In the genomic region with DNA sequence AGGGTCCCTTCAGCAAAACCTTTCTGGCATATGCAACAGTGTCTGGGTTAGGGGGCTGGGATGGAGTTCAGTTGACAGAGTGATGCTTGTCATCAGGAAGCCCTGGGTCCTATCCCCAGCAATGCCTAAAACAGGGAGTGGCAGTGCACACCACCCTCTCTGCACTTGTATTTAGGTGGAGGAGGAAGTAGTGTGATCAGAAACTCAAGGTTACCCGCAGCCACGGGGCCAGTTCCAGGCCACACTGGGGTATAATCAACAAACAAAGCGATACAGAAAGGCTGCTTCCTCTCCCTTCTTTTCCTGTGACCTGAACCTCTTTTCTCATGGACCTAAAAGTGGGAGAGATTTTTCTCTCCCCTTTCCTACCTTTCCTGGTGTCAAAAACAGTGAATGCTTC, we compare ENCODE assay signal across 15 mouse cellular contexts.
DNase-seq lines count a peak whose midpoint lies in the region; ATAC-seq lines count a peak whose summit lies in the region.
"Had no signal": no experiment of that assay in that cellular context is flagged by ENCODE, and none has a peak within 500 bp of the region (broad histone marks: within the 10 kb centered on the region; RNA-seq: fewer than 3 reads in every experiment).

No protein-coding gene starts in this region.

- DNase-seq in heart, postnatal 14 days: no peak
- DNase-seq in testis, postnatal 14 days (ENCODE audit: low spot score): peak; percentile 21
- no peak for DNase-seq in testis, postnatal 10 days (ENCODE audit: low spot score)
- DNase-seq in layer of hippocampus, postnatal 36 days: no peak
- DNase-seq in right cerebral cortex, postnatal 10 days (ENCODE audit: low spot score in 2 of 2): no peak
- no peak for DNase-seq in cerebellum, postnatal 4 days (ENCODE audit: low spot score in 2 of 2)
- DNase-seq: cerebellum, adult 8-10 months; gastrocnemius, postnatal 14 days; liver, embryonic 13.5 days; spleen, adult 18-20 months had no signal

- H3K27ac ChIP-seq in heart, embryonic 13.5 days (replicated peaks): 0 out of 2 replicates have a peak overlapping the region, but pooled peaks have one; percentile 31
- H3K27ac ChIP-seq in intestine, embryonic 16.5 days (ENCODE audit: low read length): no peak overlapping the region
- H3K27ac ChIP-seq: embryonic facial prominence, embryonic 13.5 days; forebrain, embryonic 13.5 days; hindbrain, embryonic 14.5 days; liver, embryonic 13.5 days had no signal

- no peaks in the 10 kb centered on the region for H3K9me3 ChIP-seq in heart, embryonic 13.5 days
- H3K9me3 ChIP-seq in intestine, embryonic 16.5 days (ENCODE audit: control insufficient read depth, low read length): no peaks in the 10 kb centered on the region
- H3K9me3 ChIP-seq: embryonic facial prominence, embryonic 13.5 days; forebrain, embryonic 13.5 days; liver, embryonic 13.5 days had no signal

- no peak overlapping the region for H3K4me3 ChIP-seq in heart, embryonic 13.5 days
- no peak overlapping the region for H3K4me3 ChIP-seq in intestine, embryonic 16.5 days (ENCODE audit: low read length)
- H3K4me3 ChIP-seq: embryonic facial prominence, embryonic 13.5 days; forebrain, embryonic 13.5 days; liver, embryonic 13.5 days had no signal

- intact Hi-C loops in heart, postnatal 14 days (cut with DNase I): no loop called here

- peaks cover 40% of the 10 kb centered on the region for H3K4me1 ChIP-seq in heart, embryonic 13.5 days
- 0 out of 2 replicates have a peak, but pooled peaks cover 5% of the 10 kb centered on the region for H3K4me1 ChIP-seq in intestine, embryonic 16.5 days (ENCODE audit: control insufficient read depth, insufficient read depth, low read length)

- ATAC-seq in heart, embryonic 13.5 days (ENCODE audit: extremely low read depth, insufficient number of reproducible peaks, low FRiP score, low TSS enrichment): no peak
- peak; percentile 63 for ATAC-seq in intestine, embryonic 16.5 days

- H3K4me2 ChIP-seq in heart, embryonic 13.5 days: no peak overlapping the region
- no peak overlapping the region for H3K4me2 ChIP-seq in intestine, embryonic 16.5 days (ENCODE audit: low read depth, low read length)
- H3K4me2 ChIP-seq: embryonic facial prominence, embryonic 13.5 days; forebrain, embryonic 13.5 days; hindbrain, embryonic 14.5 days; liver, embryonic 13.5 days had no signal

- no peaks in the 10 kb centered on the region for H3K27me3 ChIP-seq in heart, embryonic 13.5 days (replicated peaks)
- H3K27me3 ChIP-seq in intestine, embryonic 16.5 days (replicated peaks; ENCODE audit: control insufficient read depth, insufficient read depth, low read length): no peaks in the 10 kb centered on the region
- H3K27me3 ChIP-seq: embryonic facial prominence, embryonic 13.5 days; forebrain, embryonic 13.5 days; liver, embryonic 13.5 days had no signal

- peaks cover 14% of the 10 kb centered on the region for H3K36me3 ChIP-seq in heart, embryonic 13.5 days
- peaks cover 5% of the 10 kb centered on the region; the same call in 1 of the 2 replicates for H3K36me3 ChIP-seq in intestine, embryonic 16.5 days (ENCODE audit: control insufficient read depth, insufficient read depth, low read length)
- H3K36me3 ChIP-seq: liver, embryonic 13.5 days had no signal

- H3K9ac ChIP-seq in heart, embryonic 13.5 days: no peak overlapping the region
- H3K9ac ChIP-seq in intestine, embryonic 16.5 days (ENCODE audit: low read depth, low read length): no peak overlapping the region
- H3K9ac ChIP-seq: embryonic facial prominence, embryonic 13.5 days; forebrain, embryonic 13.5 days; hindbrain, embryonic 14.5 days; liver, embryonic 13.5 days had no signal

- WGBS in heart, embryonic 13.5 days: 37% methylated on average over 3 of the region's 3 CpGs
- WGBS in intestine, embryonic 16.5 days: 21% methylated on average over 3 of the region's 3 CpGs
